Mouse (Mus musculus): ENCODE results near the gene Slc35b1. TPM values are rescaled to one million over a fixed set of nuclear protein-coding genes. Genes with fewer than 3 reads are reported as not detected.

Slc35b1 gene
- polyA plus RNA-seq, 1 experiment from 2014 or later: 144 TPM

- H3K27ac ChIP-seq (ENCODE audit: low read depth, low read length): no peak overlapping the region
- no peak for ATAC-seq
- no peaks in the 10 kb centered on the region for H3K9me3 ChIP-seq (ENCODE audit: control insufficient read depth)
- 88% methylated on average over 7 of the region's 7 CpGs for WGBS
- peaks cover 47% of the 10 kb centered on the region for H3K36me3 ChIP-seq (ENCODE audit: control insufficient read depth, insufficient read depth)
- H3K4me3 ChIP-seq (ENCODE audit: low read depth, low read length): no peak overlapping the region
- no peaks in the 10 kb centered on the region for H3K27me3 ChIP-seq (replicated peaks; ENCODE audit: control insufficient read depth, insufficient read depth, low read length)
- H3K9ac ChIP-seq (ENCODE audit: low read depth, low read length): no peak overlapping the region
- no peak overlapping the region for H3K4me2 ChIP-seq (replicated peaks; ENCODE audit: low read depth)
- H3K4me1 ChIP-seq (replicated peaks; ENCODE audit: control insufficient read depth, insufficient read depth, low read length): no peaks in the 10 kb centered on the region
- TF ChIP-seq CTCF (IDR thresholded peaks at IDR 0.05; ENCODE audit: low read depth): no peak
These were observed 3.8 kb upstream of the Slc35b1 start for GRCm38 (mm10) chr11:95380711-95381110.

- ATAC-seq: no peak
- H3K4me3 ChIP-seq (ENCODE audit: low read depth, low read length): no peak overlapping the region
- H3K36me3 ChIP-seq (ENCODE audit: control insufficient read depth, insufficient read depth): peaks cover 43% of the 10 kb centered on the region
- H3K9ac ChIP-seq (ENCODE audit: low read depth, low read length): no peak overlapping the region
- no peak overlapping the region for H3K4me2 ChIP-seq (replicated peaks; ENCODE audit: low read depth)
- H3K27ac ChIP-seq (ENCODE audit: low read depth, low read length): no peak overlapping the region
- TF ChIP-seq CTCF (IDR thresholded peaks at IDR 0.05; ENCODE audit: low read depth): no peak
- 90% methylated on average over 1 of the region's 1 CpGs for WGBS
- no peaks in the 10 kb centered on the region for H3K9me3 ChIP-seq (ENCODE audit: control insufficient read depth)
- no peaks in the 10 kb centered on the region for H3K4me1 ChIP-seq (replicated peaks; ENCODE audit: control insufficient read depth, insufficient read depth, low read length)
- no peaks in the 10 kb centered on the region for H3K27me3 ChIP-seq (replicated peaks; ENCODE audit: control insufficient read depth, insufficient read depth, low read length)
These were observed 3.3 kb upstream of the Slc35b1 start for GRCm38 (mm10) chr11:95381146-95381545.

GRCm38 (mm10) chr11:95383331-95383986, 1.0 kb upstream of the Slc35b1 start:
- peaks cover 31% of the 10 kb centered on the region for H3K36me3 ChIP-seq (ENCODE audit: control insufficient read depth, insufficient read depth)
- WGBS: 81% methylated on average over 5 of the region's 5 CpGs
- ATAC-seq: no peak
- H3K27me3 ChIP-seq (replicated peaks; ENCODE audit: control insufficient read depth, insufficient read depth, low read length): no peaks in the 10 kb centered on the region
- H3K4me2 ChIP-seq (replicated peaks; ENCODE audit: low read depth): no peak overlapping the region
- no peaks in the 10 kb centered on the region for H3K9me3 ChIP-seq (ENCODE audit: control insufficient read depth)
- no peak overlapping the region for H3K9ac ChIP-seq (ENCODE audit: low read depth, low read length)
- no peak overlapping the region for H3K27ac ChIP-seq (ENCODE audit: low read depth, low read length)
- H3K4me1 ChIP-seq (replicated peaks; ENCODE audit: control insufficient read depth, insufficient read depth, low read length): no peaks in the 10 kb centered on the region
- no peak for TF ChIP-seq CTCF (IDR thresholded peaks at IDR 0.05; ENCODE audit: low read depth)
- no peak overlapping the region for H3K4me3 ChIP-seq (ENCODE audit: low read depth, low read length)

GRCm38 (mm10) chr11:95384004-95384318, 531 bp upstream of the Slc35b1 start:
- H3K9me3 ChIP-seq (ENCODE audit: control insufficient read depth): no peaks in the 10 kb centered on the region
- ATAC-seq: no peak
- H3K4me1 ChIP-seq (replicated peaks; ENCODE audit: control insufficient read depth, insufficient read depth, low read length): no peaks in the 10 kb centered on the region
- H3K27me3 ChIP-seq (replicated peaks; ENCODE audit: control insufficient read depth, insufficient read depth, low read length): no peaks in the 10 kb centered on the region
- no peak overlapping the region for H3K9ac ChIP-seq (ENCODE audit: low read depth, low read length)
- no peak for TF ChIP-seq CTCF (IDR thresholded peaks at IDR 0.05; ENCODE audit: low read depth)
- WGBS: 37% methylated on average over 9 of the region's 9 CpGs
- H3K27ac ChIP-seq (ENCODE audit: low read depth, low read length): no peak overlapping the region
- H3K4me2 ChIP-seq (replicated peaks; ENCODE audit: low read depth): peak overlapping the region; percentile 21; the same call in 1 of the 2 replicates
- no peak overlapping the region for H3K4me3 ChIP-seq (ENCODE audit: low read depth, low read length)
- H3K36me3 ChIP-seq (ENCODE audit: control insufficient read depth, insufficient read depth): peaks cover 29% of the 10 kb centered on the region

- WGBS: under 1% methylated on average over 14 of the region's 14 CpGs
- TF ChIP-seq CTCF (IDR thresholded peaks at IDR 0.05; ENCODE audit: low read depth): no peak
- Histone ChIP-seq H3K27ac (ENCODE audit: low read depth, low read length) (peak overlapping the region; percentile 29), H3K9ac (ENCODE audit: low read depth, low read length) (peak overlapping the region; percentile 85), H3K36me3 (ENCODE audit: control insufficient read depth, insufficient read depth) (peaks cover 33% of the 10 kb centered on the region), H3K4me3 (ENCODE audit: low read depth, low read length) (peak overlapping the region; percentile 87), H3K9me3 (ENCODE audit: control insufficient read depth) (no peaks in the 10 kb centered on the region), H3K4me1 (replicated peaks; ENCODE audit: control insufficient read depth, insufficient read depth, low read length) (no peaks in the 10 kb centered on the region), H3K4me2 (replicated peaks; ENCODE audit: low read depth) (peak overlapping the region; percentile 68), H3K27me3 (replicated peaks; ENCODE audit: control insufficient read depth, insufficient read depth, low read length) (no peaks in the 10 kb centered on the region)
- ATAC-seq: no peak
These were observed 455 bp downstream of the Slc35b1 start for GRCm38 (mm10) chr11:95384973-95385320.

GRCm38 (mm10) chr11:95387354-95387753, 2.9 kb downstream of the Slc35b1 start:
- no peaks in the 10 kb centered on the region for H3K9me3 ChIP-seq (ENCODE audit: control insufficient read depth)
- no peaks in the 10 kb centered on the region for H3K4me1 ChIP-seq (replicated peaks; ENCODE audit: control insufficient read depth, insufficient read depth, low read length)
- H3K4me3 ChIP-seq (ENCODE audit: low read depth, low read length): no peak overlapping the region
- peak; percentile 44 for ATAC-seq
- no peaks in the 10 kb centered on the region for H3K27me3 ChIP-seq (replicated peaks; ENCODE audit: control insufficient read depth, insufficient read depth, low read length)
- no peak overlapping the region for H3K9ac ChIP-seq (ENCODE audit: low read depth, low read length)
- H3K36me3 ChIP-seq (ENCODE audit: control insufficient read depth, insufficient read depth): peaks cover 43% of the 10 kb centered on the region
- 42% methylated on average over 7 of the region's 7 CpGs for WGBS
- H3K27ac ChIP-seq (ENCODE audit: low read depth, low read length): peak overlapping the region; percentile 62
- peak overlapping the region; percentile 35; the same call in 1 of the 2 replicates for H3K4me2 ChIP-seq (replicated peaks; ENCODE audit: low read depth)
- no peak for TF ChIP-seq CTCF (IDR thresholded peaks at IDR 0.05; ENCODE audit: low read depth)

GRCm38 (mm10) chr11:95389006-95389405, 4.5 kb downstream of the Slc35b1 start:
- H3K27ac ChIP-seq (ENCODE audit: low read depth, low read length): no peak overlapping the region
- no peak overlapping the region for H3K4me2 ChIP-seq (replicated peaks; ENCODE audit: low read depth)

More at GRCm38 (mm10) chr11:95389006-95389405, 4.5 kb downstream of the Slc35b1 start:
- Histone ChIP-seq H3K4me1 (replicated peaks; ENCODE audit: control insufficient read depth, insufficient read depth, low read length) (no peaks in the 10 kb centered on the region), H3K9ac (ENCODE audit: low read depth, low read length) (no peak overlapping the region), H3K9me3 (ENCODE audit: control insufficient read depth) (no peaks in the 10 kb centered on the region), H3K27me3 (replicated peaks; ENCODE audit: control insufficient read depth, insufficient read depth, low read length) (no peaks in the 10 kb centered on the region), H3K36me3 (ENCODE audit: control insufficient read depth, insufficient read depth) (peaks cover 45% of the 10 kb centered on the region), H3K4me3 (ENCODE audit: low read depth, low read length) (no peak overlapping the region)
- WGBS: 41% methylated on average over 3 of the region's 3 CpGs
- peak; percentile 77 for TF ChIP-seq CTCF (IDR thresholded peaks at IDR 0.05; ENCODE audit: low read depth)
- ATAC-seq: peak; percentile 37

Data from intestine, postnatal 0 days (tissue).